Mouse (Mus musculus) bone marrow, adult 2 months (tissue): ENCODE data around the gene Apaf1.

Experiments
- CTCF ChIP-seq: fragments of 200-500 bp; IDR thresholded peaks from 2 replicates; pipeline ENCODE4 v1.5.1; 2011; ENCODE audit warnings: low read length, control low read depth; ENCODE audit not compliant: control insufficient read depth, insufficient read depth
- POLR2A ChIP-seq: fragments of 200-500 bp; IDR thresholded peaks from 2 replicates; pipeline ENCODE4 v1.6.1; 2011; ENCODE audit warnings: low read depth, mild to moderate bottlenecking, control low read depth, low read length, borderline replicate concordance; ENCODE audit not compliant: control insufficient read depth

GRCm38 (mm10) chr10:91092812-91093211, 10.2 kb upstream of the Apaf1 start:
- TF ChIP-seq CTCF, result no peak
- no peak for TF ChIP-seq POLR2A
